Mouse (Mus musculus): ENCODE measurements around the gene Disc1. TPM values are rescaled to one million over a fixed set of nuclear protein-coding genes. Genes with fewer than 3 reads are reported as not detected.

Disc1 gene
- total RNA-seq (2021): 1 to 10 TPM; 1.6 to 1.9 TPM
- long read RNA-seq, experiment 1, partial matches to known transcripts: 1 of 2 reads
- long read RNA-seq, experiment 1, other reads (novel, unspliced or antisense): 1 of 2 reads
- long read RNA-seq, experiment 2: 0 reads

GRCm38 (mm10) chr8:125053505-125054435, at the start of gene Disc1:
Gene Disc1, plus strand, starts transcription at chr8:125054195.
- peak in 1 of 2 experiments; percentile 31 for DNase-seq (ENCODE audit: low spot score in 2 of 2)

GRCm38 (mm10) chr8:125012695-125013627, 41.0 kb upstream of the Disc1 start, which contains the start of gene Tsnax:
Gene Tsnax, plus strand, starts transcription at chr8:125012997.
- peak; percentile 89 to 95 for DNase-seq (ENCODE audit: low spot score in 2 of 2)

GRCm38 (mm10) chr8:125024085-125024484, 29.9 kb upstream of the Disc1 start:
- no peak for DNase-seq (ENCODE audit: low spot score in 2 of 2)

GRCm38 (mm10) chr8:125027211-125027610, 26.8 kb upstream of the Disc1 start:
- no peak for DNase-seq (ENCODE audit: low spot score in 2 of 2)

GRCm38 (mm10) chr8:125028841-125029240, 25.2 kb upstream of the Disc1 start:
- no peak for DNase-seq (ENCODE audit: low spot score in 2 of 2)

- no peak for DNase-seq (ENCODE audit: low spot score in 2 of 2)
Observed at GRCm38 (mm10) chr8:125031276-125031675, 22.7 kb upstream of the Disc1 start.

GRCm38 (mm10) chr8:125034669-125035068, 19.3 kb upstream of the Disc1 start:
- DNase-seq (ENCODE audit: low spot score in 2 of 2): peak; percentile 73 to 77

- no peak for DNase-seq (ENCODE audit: low spot score in 2 of 2)
Observed at GRCm38 (mm10) chr8:125037081-125037480, 16.9 kb upstream of the Disc1 start.

- DNase-seq (ENCODE audit: low spot score in 2 of 2): no peak
Observed at GRCm38 (mm10) chr8:125038731-125039130, 15.3 kb upstream of the Disc1 start.

GRCm38 (mm10) chr8:125040587-125041375, 13.2 kb upstream of the Disc1 start:
- no peak for DNase-seq (ENCODE audit: low spot score in 2 of 2)

GRCm38 (mm10) chr8:125041496-125041895, 12.5 kb upstream of the Disc1 start:
- peak in 1 of 2 experiments; percentile 27 for DNase-seq (ENCODE audit: low spot score in 2 of 2)

- DNase-seq (ENCODE audit: low spot score in 2 of 2): no peak
Observed at GRCm38 (mm10) chr8:125043394-125043793, 10.6 kb upstream of the Disc1 start.

GRCm38 (mm10) chr8:125043935-125044334, 10.1 kb upstream of the Disc1 start:
- no peak for DNase-seq (ENCODE audit: low spot score in 2 of 2)

GRCm38 (mm10) chr8:125045760-125046159, 8.2 kb upstream of the Disc1 start:
- DNase-seq (ENCODE audit: low spot score in 2 of 2): no peak

GRCm38 (mm10) chr8:125049051-125049750, 4.8 kb upstream of the Disc1 start:
- no peak for DNase-seq (ENCODE audit: low spot score in 2 of 2)

- DNase-seq (ENCODE audit: low spot score in 2 of 2): no peak
Observed at GRCm38 (mm10) chr8:125049826-125050225, 4.2 kb upstream of the Disc1 start.

GRCm38 (mm10) chr8:125052026-125052425, 2.0 kb upstream of the Disc1 start:
- peak; percentile 62 to 74 for DNase-seq (ENCODE audit: low spot score in 2 of 2)

GRCm38 (mm10) chr8:125054436-125054810, 428 bp downstream of the Disc1 start:
- DNase-seq (ENCODE audit: low spot score in 2 of 2): peak; percentile 24 to 42

GRCm38 (mm10) chr8:125060904-125061303, 6.9 kb downstream of the Disc1 start:
- no peak for DNase-seq (ENCODE audit: low spot score in 2 of 2)

- DNase-seq (ENCODE audit: low spot score in 2 of 2): no peak
Observed at GRCm38 (mm10) chr8:125065596-125065995, 11.6 kb downstream of the Disc1 start.

All from left cerebral cortex, adult 18-20 months (tissue).